Mouse (Mus musculus) embryonic facial prominence, embryonic 13.5 days (tissue): Measurements from ENCODE around the gene Vmn2r124. TPM values are rescaled to one million over a fixed set of nuclear protein-coding genes. Genes with fewer than 3 reads are reported as not detected.
"Not testable (repeated sequence)": the region's sequence is repeated elsewhere in the genome, so short reads cannot be mapped to it uniquely, and the experiment has no call there.

Experiments
- ATAC-seq: fragments of 200-750 bp; cut with Nextera tagmentation; 2 replicates; pipeline ENCODE4 v1.8.0; 2017; ENCODE audit warnings: low read depth; ENCODE audit not compliant: insufficient number of reproducible peaks, insufficient read depth, low FRiP score, low TSS enrichment
- H3K27ac ChIP-seq: fragments of 300-500 bp; sonication (generic); 2 replicates; pipeline ENCODE4 v1.5.1; 2015; ENCODE audit warnings: moderate library complexity, mild to moderate bottlenecking, inconsistent platforms
- H3K27me3 ChIP-seq: fragments of 300-500 bp; sonication (generic); 2 replicates; pipeline ENCODE4 v1.6.1; 2015; ENCODE audit warnings: mild to moderate bottlenecking, inconsistent platforms
- H3K36me3 ChIP-seq: fragments of 300-500 bp; sonication (generic); 2 replicates; pipeline ENCODE4 v1.6.1; 2015; ENCODE audit warnings: mild to moderate bottlenecking, inconsistent platforms
- H3K4me1 ChIP-seq: fragments of 300-500 bp; sonication (generic); 2 replicates; pipeline ENCODE4 v1.6.1; 2015; ENCODE audit warnings: inconsistent platforms
- H3K4me2 ChIP-seq: fragments of 300-500 bp; sonication (generic); 2 replicates; pipeline ENCODE4 v1.6.1; 2015; ENCODE audit warnings: moderate library complexity, mild to moderate bottlenecking, inconsistent platforms
- H3K4me3 ChIP-seq: fragments of 300-500 bp; sonication (generic); 2 replicates; pipeline ENCODE4 v1.5.1; 2015; ENCODE audit warnings: mild to moderate bottlenecking, inconsistent platforms
- H3K9ac ChIP-seq: fragments of 300-500 bp; sonication (generic); 2 replicates; pipeline ENCODE4 v1.6.1; 2015; ENCODE audit warnings: mild to moderate bottlenecking, inconsistent platforms
- H3K9me3 ChIP-seq: fragments of 300-500 bp; sonication (generic); 2 replicates; pipeline ENCODE4 v1.6.1; 2016; ENCODE audit warnings: inconsistent platforms
- WGBS: fragments of 180-500 bp; shearing (Covaris S2); methylation state at CpG from one replicate; pipeline ENCODE4 v1.1.7; 2015; ENCODE audit warnings: mixed read lengths; 5-methylcytosine and 5-hydroxymethylcytosine counted together
- polyA plus RNA-seq: library from polyadenylated mRNA; unstranded; fragments of >200 nt; fragmentation: Nextera tagmentation; extraction: Ambion mirVana; gene quantifications from 2 replicates; pipeline ENCODE4 v1.2.1, GENCODE M21; 2015

Vmn2r124 gene
- 0.03 TPM in 1 of 2 replicates, not detected in the other for polyA plus RNA-seq

DNA sequence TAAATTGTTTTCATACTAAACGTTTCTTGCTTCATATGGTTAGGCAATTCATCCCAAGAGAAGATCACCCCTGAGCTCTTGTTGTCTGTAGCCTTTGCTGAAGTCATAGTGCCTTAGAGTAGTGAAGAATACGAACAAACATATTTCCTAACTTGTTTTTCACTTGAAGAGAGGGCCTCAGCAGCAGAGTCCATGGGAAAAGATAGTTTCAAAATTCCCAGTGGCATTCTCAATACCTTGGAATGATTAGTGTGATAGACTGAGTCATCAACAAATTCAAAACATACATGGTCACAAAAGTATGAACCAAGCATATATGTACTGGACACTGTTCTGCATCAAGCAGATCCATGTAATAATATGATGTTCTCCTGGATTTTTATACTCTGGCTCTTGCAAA is at the start of gene Vmn2r124:
TSS of gene Vmn2r124 (plus strand) at position 301 of the 400 bp plus-strand sequence.
- Histone ChIP-seq H3K4me2 (no peak within 1 kb of the TSS), H3K4me3 (no peak within 1 kb of the TSS), H3K9me3 (no peaks in the 10 kb centered on the region), H3K27me3 (no peaks in the 10 kb centered on the region), H3K4me1 (no peaks in the 10 kb centered on the region), H3K27ac (no peak within 1 kb of the TSS), H3K36me3 (no peaks in the 10 kb centered on the region), H3K9ac (no peak within 1 kb of the TSS)
- ATAC-seq: no peak
- 43% methylated on average over 2 of the region's 2 CpGs for WGBS

DNA sequence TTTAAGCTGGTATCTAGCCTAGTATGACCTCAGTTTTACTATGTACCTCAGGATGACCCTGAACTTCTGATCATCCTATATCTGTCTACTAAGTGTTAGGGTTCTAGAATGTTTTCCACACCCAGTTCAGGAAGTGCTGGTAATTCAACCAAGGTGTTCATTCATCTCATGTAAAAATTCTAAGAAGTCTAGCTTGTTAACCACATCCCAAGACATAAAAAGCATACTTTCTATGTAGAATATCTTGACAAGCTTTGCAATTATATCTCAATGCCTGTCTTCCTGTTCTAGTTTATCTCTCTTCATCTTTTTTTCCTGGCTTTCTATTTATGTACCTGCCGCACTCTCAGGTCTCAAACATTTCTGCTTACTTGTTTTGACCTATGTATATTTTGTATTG is 44.5 kb upstream of the Vmn2r124 start:
- Histone ChIP-seq H3K4me1 (no peaks in the 10 kb centered on the region), H3K27me3 (no peaks in the 10 kb centered on the region), H3K36me3 (no peaks in the 10 kb centered on the region), H3K9me3 (peaks cover 3% of the 10 kb centered on the region; the same call in 1 of the 2 replicates), H3K9ac (no peak overlapping the region), H3K27ac (no peak overlapping the region), H3K4me3 (no peak overlapping the region), H3K4me2 (no peak overlapping the region)
- WGBS: 85% methylated on average over 1 of the region's 1 CpGs
- ATAC-seq: no peak

DNA sequence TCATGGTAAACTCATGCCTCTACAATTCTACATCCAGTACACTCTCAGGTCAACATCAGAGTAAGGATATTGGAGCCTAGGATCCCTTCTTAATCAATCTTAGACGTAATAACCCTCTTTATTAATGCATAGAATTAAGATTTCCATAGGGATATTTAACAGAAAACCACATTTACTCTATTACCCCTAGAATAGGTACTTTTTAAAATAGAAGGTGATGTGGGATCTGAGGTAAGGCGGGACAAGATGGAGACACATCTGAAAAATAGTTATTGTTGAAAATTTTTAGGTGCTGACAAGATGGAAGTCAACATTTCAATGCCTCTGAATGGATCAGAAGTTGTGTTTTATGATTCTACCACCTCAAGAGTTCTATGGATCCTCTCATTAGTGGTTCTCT is 27.8 kb upstream of the Vmn2r124 start, which contains the start of gene Fpr-rs4:
TSS of gene Fpr-rs4 (plus strand) at position 301 of the 400 bp plus-strand sequence.
- no peaks in the 10 kb centered on the region for H3K27me3 ChIP-seq
- H3K4me2 ChIP-seq: no peak within 1 kb of the TSS
- 51% methylated on average over 2 of the region's 2 CpGs for WGBS
- H3K27ac ChIP-seq: no peak within 1 kb of the TSS
- H3K4me3 ChIP-seq: no peak within 1 kb of the TSS
- H3K36me3 ChIP-seq: no peaks in the 10 kb centered on the region
- no peaks in the 10 kb centered on the region for H3K9me3 ChIP-seq
- no peak for ATAC-seq
- H3K9ac ChIP-seq: no peak within 1 kb of the TSS
- H3K4me1 ChIP-seq: no peaks in the 10 kb centered on the region

DNA sequence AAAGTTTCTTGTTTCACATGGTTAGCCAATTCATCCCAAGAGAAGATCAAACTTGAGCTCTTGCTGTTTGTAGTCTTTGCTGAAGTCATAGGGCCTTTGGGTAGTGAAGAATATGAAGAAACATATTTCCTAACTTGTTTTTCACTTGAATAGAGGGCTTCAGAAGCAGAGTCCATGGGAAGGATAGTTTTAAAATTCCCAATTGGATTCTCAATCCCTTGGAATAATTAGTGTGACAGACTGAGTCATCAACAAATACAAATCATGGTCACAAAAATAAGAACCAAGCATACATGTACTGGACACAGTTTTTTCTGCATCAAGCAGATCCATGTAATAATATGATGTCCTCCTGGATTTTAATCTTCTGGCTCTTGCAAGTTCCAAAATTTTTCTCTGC is 35.5 kb downstream of the Vmn2r124 start, which contains the start of gene Vmn2r91:
TSS of gene Vmn2r91 (plus strand) at position 301 of the 400 bp plus-strand sequence.
- ATAC-seq: not testable (repeated sequence)

GRCm38 (mm10) chr17:18095626-18096025 is 46.4 kb downstream of the Vmn2r124 start:
- H3K27ac ChIP-seq, H3K4me3 ChIP-seq, H3K9ac ChIP-seq, H3K27me3 ChIP-seq, H3K36me3 ChIP-seq, H3K4me2 ChIP-seq, H3K9me3 ChIP-seq, H3K4me1 ChIP-seq, ATAC-seq: not testable (repeated sequence)
- 62% methylated on average over 1 of the region's 1 CpGs for WGBS

More for the DNA sequence above, 35.5 kb downstream of the Vmn2r124 start, which contains the start of gene Vmn2r91:
- not testable (repeated sequence) for H3K27me3 ChIP-seq, H3K4me1 ChIP-seq, H3K27ac ChIP-seq, H3K36me3 ChIP-seq, H3K9ac ChIP-seq, H3K9me3 ChIP-seq, H3K4me3 ChIP-seq, H3K4me2 ChIP-seq

- not testable (repeated sequence) for ATAC-seq, H3K4me2 ChIP-seq
- 86% methylated on average over 3 of the region's 3 CpGs for whole genome bisulfite sequencing
Measured at GRCm38 (mm10) chr17:18102265-18102664, 53.0 kb downstream of the Vmn2r124 start.

More at GRCm38 (mm10) chr17:18102265-18102664, 53.0 kb downstream of the Vmn2r124 start:
- H3K4me1 ChIP-seq, H3K27me3 ChIP-seq, H3K9ac ChIP-seq, H3K9me3 ChIP-seq, H3K36me3 ChIP-seq, H3K4me3 ChIP-seq, H3K27ac ChIP-seq: not testable (repeated sequence)

Other genes with a start within 250 kb of the Vmn2r124 start
- 51.9 and 52.6 TPM in 2 replicates for gene Spaca6, start 222.3 kb upstream of the Vmn2r124 start, polyA plus RNA-seq
- gene Has1, start 194.2 kb upstream of the Vmn2r124 start, polyA plus RNA-seq: 1.3 and 1.6 TPM in 2 replicates
- 0.19 TPM in 1 of 2 replicates, not detected in the other for gene Fpr1, start 165.5 kb upstream of the Vmn2r124 start, polyA plus RNA-seq
- not detected in 2 replicates for gene Fpr2, start 161.6 kb upstream of the Vmn2r124 start, polyA plus RNA-seq
- not detected in 2 replicates for gene Fpr3, start 161.6 kb upstream of the Vmn2r124 start, polyA plus RNA-seq
- not detected in 2 replicates for gene Fpr-rs4, start 27.7 kb upstream of the Vmn2r124 start, polyA plus RNA-seq
- gene Vmn2r91, start 35.6 kb downstream of the Vmn2r124 start, polyA plus RNA-seq: not detected in 2 replicates
- not detected in 2 replicates for gene Vmn2r92, start 102.5 kb downstream of the Vmn2r124 start, polyA plus RNA-seq
- gene Vmn2r94, start 228.3 kb downstream of the Vmn2r124 start, polyA plus RNA-seq: not detected in 2 replicates
- gene Vmn2r93, start 248.7 kb downstream of the Vmn2r124 start, polyA plus RNA-seq: not detected in 2 replicates